Mouse (Mus musculus) myocyte (in vitro differentiated cells): Measurements from ENCODE around the gene Casp1. TPM values are rescaled to one million over a fixed set of nuclear protein-coding genes. Genes with fewer than 3 reads are reported as not detected.

Source experiments
- H3K27me3 ChIP-seq: one replicate; pipeline ENCODE4 v1.6.1; 2011; ENCODE audit not compliant: control insufficient read depth, insufficient read depth, insufficient read length
- H3K36me3 ChIP-seq: one replicate; pipeline ENCODE4 v1.6.1; 2011; ENCODE audit not compliant: control insufficient read depth, insufficient read depth
- H3K4me2 ChIP-seq: one replicate; pipeline ENCODE4 v1.6.1; 2011; ENCODE audit warnings: low read depth, control low read depth
- H3K4me3 ChIP-seq: one replicate; pipeline ENCODE4 v1.5.1; 2011; ENCODE audit warnings: mild to moderate bottlenecking, control low read depth, moderate library complexity
- H3K79me2 ChIP-seq: one replicate; pipeline ENCODE4 v1.6.1; 2011; ENCODE audit not compliant: control insufficient read depth, insufficient read depth
- H3ac ChIP-seq: one replicate; pipeline ENCODE4 v1.6.1; 2011; ENCODE audit not compliant: control insufficient read depth, insufficient read length
- CEBPB ChIP-seq: IDR thresholded peaks from 2 replicates; pipeline ENCODE4 v1.6.1; 2011; ENCODE audit warnings: mild to moderate bottlenecking, moderate library complexity; ENCODE audit not compliant: poor library complexity, insufficient read depth, severe bottlenecking
- E2F4 ChIP-seq: IDR thresholded peaks from one replicate; pipeline ENCODE4 v1.6.1; 2011; ENCODE audit warnings: mild to moderate bottlenecking, control low read depth, moderate library complexity; ENCODE audit not compliant: insufficient read depth
- MAX ChIP-seq: IDR thresholded peaks from one replicate; pipeline ENCODE4 v1.6.1; 2011; ENCODE audit warnings: low read depth, mild to moderate bottlenecking, control low read depth
- MYOD1 ChIP-seq, 3 experiments: IDR thresholded peaks; one replicate each; pipeline ENCODE4 v1.6.1; 2011; ENCODE audit warnings: control low read depth in 2 of 3, low read depth in 2 of 3, mild to moderate bottlenecking in 2 of 3, moderate library complexity in 1 of 3; ENCODE audit not compliant: insufficient read length in 2 of 3, control insufficient read depth in 1 of 3
- MYOG ChIP-seq, 3 experiments: IDR thresholded peaks; one replicate each; pipeline ENCODE4 v1.6.1; 2011; ENCODE audit warnings: control low read depth in 2 of 3, low read depth in 2 of 3, mild to moderate bottlenecking in 2 of 3; ENCODE audit not compliant: insufficient read length in 2 of 3, control insufficient read depth in 1 of 3, insufficient read depth in 1 of 3
- POLR2A ChIP-seq: IDR thresholded peaks from one replicate; pipeline ENCODE4 v1.6.1; 2011; ENCODE audit warnings: low read depth, mild to moderate bottlenecking, control low read depth, moderate library complexity; ENCODE audit not compliant: insufficient read length
- POLR2AphosphoS2 ChIP-seq: IDR thresholded peaks from one replicate; pipeline ENCODE4 v1.6.1; 2011; ENCODE audit warnings: low read depth, control low read depth; ENCODE audit not compliant: insufficient read length
- REST ChIP-seq: IDR thresholded peaks from one replicate; pipeline ENCODE4 v1.6.1; 2011; ENCODE audit warnings: mild to moderate bottlenecking, control low read depth, moderate library complexity; ENCODE audit not compliant: insufficient read depth, insufficient read length
- SRF ChIP-seq: IDR thresholded peaks from one replicate; pipeline ENCODE4 v1.6.1; 2011; ENCODE audit warnings: low read depth; ENCODE audit not compliant: control insufficient read depth, insufficient read length
- TCF12 ChIP-seq: IDR thresholded peaks from one replicate; pipeline ENCODE4 v1.6.1; 2011; ENCODE audit warnings: mild to moderate bottlenecking, control low read depth; ENCODE audit not compliant: poor library complexity, insufficient read depth, severe bottlenecking
- TCF3 ChIP-seq: IDR thresholded peaks from one replicate; pipeline ENCODE4 v1.6.1; 2011; ENCODE audit warnings: low read depth, control low read depth; ENCODE audit not compliant: insufficient read length
- USF1 ChIP-seq: IDR thresholded peaks from one replicate; pipeline ENCODE4 v1.6.1; 2011; ENCODE audit warnings: low read depth, mild to moderate bottlenecking, control low read depth, moderate library complexity
- polyA plus RNA-seq: library from polyadenylated mRNA; unstranded; fragments of >200 nt; fragmentation: generic; extraction: Trizol; gene quantifications from one replicate; pipeline ENCODE4 v1.2.1, GENCODE M21; 2012; ENCODE audit warnings: missing spikeins

The Casp1 gene
- polyA plus RNA-seq, 1 experiment = 0.37 TPM

DNA sequence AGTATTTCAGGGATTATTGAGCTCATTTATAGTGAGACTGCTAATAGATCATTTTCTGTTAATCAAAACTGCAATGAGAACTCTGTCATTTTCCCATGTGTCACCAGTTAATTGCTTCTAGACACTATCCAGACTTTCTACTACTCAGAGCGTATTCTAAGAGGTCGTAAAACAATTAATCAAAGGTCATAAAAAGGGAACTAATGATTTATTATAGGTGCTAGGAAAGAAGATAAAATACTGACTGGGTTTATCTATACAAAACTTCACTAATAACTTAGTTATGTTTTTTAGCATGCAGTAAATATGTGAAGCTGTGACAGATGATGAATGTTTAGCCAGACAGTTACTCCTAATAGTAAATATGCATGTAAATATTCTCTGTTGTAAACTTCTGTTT lies 12.2 kb upstream of the Casp1 start:
- Histone ChIP-seq H3K36me3 (no peaks in the 10 kb centered on the region), H3K27me3 (no peaks in the 10 kb centered on the region), H3K79me2 (no peaks in the 10 kb centered on the region), H3ac (no peak overlapping the region), H3K4me2 (no peak overlapping the region), H3K4me3 (no peak overlapping the region)
- no peak for TF ChIP-seq TCF3
- no peak for TF ChIP-seq MAX
- no peak for TF ChIP-seq POLR2AphosphoS2
- no peak for TF ChIP-seq USF1
- TF ChIP-seq MYOG (IDR thresholded peaks at IDR 0.05; ENCODE audit: control insufficient read depth in 1 of 3, insufficient read depth in 1 of 3, insufficient read length in 2 of 3, low read depth in 2 of 3) = no peak
- no peak for TF ChIP-seq POLR2A
- TF ChIP-seq MYOD1 (IDR thresholded peaks at IDR 0.05; ENCODE audit: control insufficient read depth in 1 of 3, insufficient read length in 2 of 3, low read depth in 2 of 3) = no peak
- no peak for TF ChIP-seq E2F4
- no peak for TF ChIP-seq TCF12
- no peak for TF ChIP-seq SRF
- TF ChIP-seq CEBPB = no peak
- TF ChIP-seq REST = no peak

GRCm38 (mm10) chr9:5286597-5286996 lies 11.7 kb upstream of the Casp1 start:
- H3ac ChIP-seq = no peak overlapping the region
- H3K27me3 ChIP-seq = no peaks in the 10 kb centered on the region
- H3K36me3 ChIP-seq = no peaks in the 10 kb centered on the region
- H3K79me2 ChIP-seq = no peaks in the 10 kb centered on the region
- TF ChIP-seq TCF12 = no peak
- TF ChIP-seq SRF = no peak
- TF ChIP-seq REST = no peak
- TF ChIP-seq MYOG (IDR thresholded peaks at IDR 0.05; ENCODE audit: control insufficient read depth in 1 of 3, insufficient read depth in 1 of 3, insufficient read length in 2 of 3, low read depth in 2 of 3) = no peak
- no peak for TF ChIP-seq MAX
- no peak for TF ChIP-seq TCF3
- TF ChIP-seq USF1 = no peak
- H3K4me3 ChIP-seq = no peak overlapping the region
- H3K4me2 ChIP-seq = no peak overlapping the region

- TF ChIP-seq E2F4 = no peak
- no peak for TF ChIP-seq CEBPB
- TF ChIP-seq SRF = no peak
- no peak for TF ChIP-seq MAX
- TF ChIP-seq POLR2AphosphoS2 = no peak
- TF ChIP-seq USF1 = no peak
- TF ChIP-seq TCF3 = no peak
- no peak for TF ChIP-seq TCF12
- no peak for TF ChIP-seq POLR2A
- TF ChIP-seq MYOD1 (IDR thresholded peaks at IDR 0.05; ENCODE audit: control insufficient read depth in 1 of 3, insufficient read length in 2 of 3, low read depth in 2 of 3) = no peak
- TF ChIP-seq MYOG (IDR thresholded peaks at IDR 0.05; ENCODE audit: control insufficient read depth in 1 of 3, insufficient read depth in 1 of 3, insufficient read length in 2 of 3, low read depth in 2 of 3) = no peak
- no peak for TF ChIP-seq REST
- no peak overlapping the region for H3K4me3 ChIP-seq
- H3K79me2 ChIP-seq = no peaks in the 10 kb centered on the region
- H3K27me3 ChIP-seq = no peaks in the 10 kb centered on the region
- H3ac ChIP-seq = no peak overlapping the region
- no peak overlapping the region for H3K4me2 ChIP-seq
- no peaks in the 10 kb centered on the region for H3K36me3 ChIP-seq
These were observed 1.7 kb upstream of the Casp1 start for GRCm38 (mm10) chr9:5296354-5297237.

GRCm38 (mm10) chr9:5299132-5299381 lies 740 bp downstream of the Casp1 start:
- Histone ChIP-seq H3K79me2 (no peaks in the 10 kb centered on the region), H3K27me3 (no peaks in the 10 kb centered on the region), H3ac (no peak overlapping the region), H3K36me3 (no peaks in the 10 kb centered on the region), H3K4me3 (no peak overlapping the region), H3K4me2 (peak overlapping the region; percentile 51)
- TF ChIP-seq MYOD1 (IDR thresholded peaks at IDR 0.05; ENCODE audit: control insufficient read depth in 1 of 3, insufficient read length in 2 of 3, low read depth in 2 of 3) (no peak), USF1 (no peak), REST (no peak), MYOG (IDR thresholded peaks at IDR 0.05; ENCODE audit: control insufficient read depth in 1 of 3, insufficient read depth in 1 of 3, insufficient read length in 2 of 3, low read depth in 2 of 3) (no peak), TCF3 (no peak), POLR2A (no peak), POLR2AphosphoS2 (no peak), CEBPB (no peak), SRF (no peak), TCF12 (no peak), MAX (no peak), E2F4 (no peak)
